Mouse (Mus musculus): ENCODE data around the gene Lcn12.

Lcn12 gene

DNA sequence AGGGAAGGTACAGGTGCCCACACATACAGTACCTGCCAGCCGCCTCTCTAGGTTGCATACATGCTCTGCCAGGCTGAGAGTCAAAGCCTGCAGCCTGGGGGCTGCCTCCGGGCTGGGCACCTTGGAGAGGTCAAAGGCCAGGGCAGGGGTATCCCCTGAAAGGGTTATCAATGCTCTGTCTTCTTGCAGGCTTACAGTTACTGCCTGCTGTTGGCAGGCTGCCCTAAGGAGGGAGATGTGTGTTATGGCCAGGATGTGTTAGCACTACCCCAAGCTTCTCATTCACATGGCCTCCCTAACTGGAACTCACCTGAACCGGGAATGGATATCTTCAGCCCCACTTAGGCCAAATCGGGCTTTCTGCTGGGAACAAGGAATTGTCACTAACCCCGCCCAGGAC is 33.6 kb downstream of the Lcn12 start:
- DNase-seq (ENCODE audit: low spot score), result no peak

GRCm38 (mm10) chr2:25458911-25459310 is 34.8 kb downstream of the Lcn12 start:
- DNase-seq (ENCODE audit: low spot score), result no peak

GRCm38 (mm10) chr2:25457022-25457896 is 36.5 kb downstream of the Lcn12 start:
- DNase-seq (ENCODE audit: low spot score), result no peak

- DNase-seq (ENCODE audit: low spot score), result no peak
These were observed 37.3 kb downstream of the Lcn12 start, which contains the start of gene Clic3 for GRCm38 (mm10) chr2:25456205-25456953. Gene Clic3 (plus strand): TSS chr2:25456838.

- no peak for DNase-seq (ENCODE audit: low spot score)
These were observed 40.8 kb downstream of the Lcn12 start for GRCm38 (mm10) chr2:25452951-25453350.

DNA sequence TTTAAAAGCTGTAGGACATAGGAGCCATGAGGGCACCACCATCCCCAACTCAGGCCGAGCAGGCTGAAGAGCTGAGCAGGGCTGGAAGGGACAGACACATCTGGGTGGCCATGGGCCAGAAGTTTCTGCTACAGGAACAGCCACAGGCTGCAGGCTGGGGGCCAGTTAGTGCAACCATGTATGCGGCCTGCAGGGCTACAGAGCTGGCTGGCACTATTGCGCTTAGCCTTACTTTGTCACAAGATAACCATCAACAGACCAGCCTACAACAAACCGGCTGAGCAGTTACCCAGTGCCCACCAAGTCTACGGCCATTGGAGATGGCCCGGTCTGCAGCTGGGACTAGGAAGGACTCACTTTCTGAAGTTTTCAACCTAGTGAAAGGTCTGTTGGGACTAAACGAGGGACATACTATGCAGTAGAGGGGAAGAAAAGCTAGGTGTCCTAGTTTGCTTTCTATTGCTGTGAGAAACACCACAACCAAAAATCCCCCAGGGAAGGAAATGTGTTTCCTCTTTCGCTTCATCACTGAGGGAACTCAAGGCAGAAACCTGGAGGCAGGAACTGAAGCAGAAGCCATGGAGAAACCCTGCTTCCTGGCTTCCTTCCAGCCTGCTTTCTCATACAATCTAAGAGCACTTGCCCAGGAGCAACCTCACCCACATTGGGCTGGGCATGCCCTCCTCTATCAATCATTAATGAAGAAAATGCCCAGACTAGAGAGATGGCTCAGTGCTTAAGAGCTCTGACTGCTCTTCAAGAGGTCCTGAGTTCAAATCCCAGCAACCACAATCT is 42.7 kb downstream of the Lcn12 start:
- DNase-seq (ENCODE audit: low spot score), result no peak

- DNase-seq (ENCODE audit: low spot score), result no peak
These were observed 51.0 kb downstream of the Lcn12 start for GRCm38 (mm10) chr2:25442682-25443081.

DNA sequence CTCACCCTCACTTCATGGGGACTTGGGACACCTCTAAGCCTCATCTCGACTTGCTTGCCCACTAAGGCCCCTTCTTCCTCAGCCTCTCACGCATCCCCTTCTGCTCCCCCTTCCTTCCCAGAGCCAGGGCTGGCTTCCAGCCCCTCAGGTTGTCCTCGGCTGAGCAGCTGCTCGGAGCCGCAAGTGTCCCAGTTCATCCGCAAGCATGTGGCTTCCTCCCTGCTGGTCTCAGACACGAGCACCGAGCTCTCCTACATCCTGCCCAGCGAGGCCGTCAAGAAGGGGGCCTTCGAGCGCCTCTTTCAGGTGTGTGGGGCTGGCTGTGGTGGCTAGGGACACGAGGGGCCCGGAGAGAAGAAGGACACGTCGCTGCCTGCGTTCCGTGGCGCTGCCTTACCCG is 52.6 kb downstream of the Lcn12 start:
- DNase-seq (ENCODE audit: low spot score), result no peak

All from spleen, adult 12 weeks (tissue).